Mouse (Mus musculus) neural tube, postnatal 0 days (tissue): ENCODE data around the gene Ccdc9b. TPM values are rescaled to one million over a fixed set of nuclear protein-coding genes. Genes with fewer than 3 reads are reported as not detected.

Experiments used
- polyA plus RNA-seq: library from polyadenylated mRNA; unstranded; fragments of >200 nt; fragmentation: Nextera tagmentation; extraction: Ambion mirVana; gene quantifications from 2 replicates; pipeline ENCODE4 v1.2.1, GENCODE M21; 2015

Ccdc9b gene
- 0.88 and 0.92 TPM in 2 replicates for polyA plus RNA-seq

GRCm38 (mm10) chr2:118761906-118762783, at the start of gene Ccdc9b:
TSS of gene Ccdc9b (minus strand) at chr2:118762661.

GRCm38 (mm10) chr2:118779504-118780480, 17.3 kb upstream of the Ccdc9b start, which contains the start of gene Disp2:
TSS of gene Disp2 (plus strand) at chr2:118779719.

GRCm38 (mm10) chr2:118772158-118772874, 9.9 kb upstream of the Ccdc9b start, which contains the start of gene Phgr1:
TSS of gene Phgr1 (plus strand) at chr2:118772769.

GRCm38 (mm10) chr2:118745232-118745884, 17.1 kb downstream of the Ccdc9b start, which contains the start of gene Inafm2:
TSS of gene Inafm2 (plus strand) at chr2:118745758.

GRCm38 (mm10) chr2:118728337-118728736, 34.1 kb downstream of the Ccdc9b start, which contains the start of gene Plcb2:
TSS of gene Plcb2 (minus strand) at chr2:118728438.

Other genes with a start within 250 kb of the Ccdc9b start
- 1.0 and 1.4 TPM in 2 replicates for gene Bmf, start 213.0 kb downstream of the Ccdc9b start, polyA plus RNA-seq
- gene Bub1b, start 164.4 kb downstream of the Ccdc9b start, polyA plus RNA-seq = 3.6 and 4.9 TPM in 2 replicates
- 42.7 and 53.9 TPM in 2 replicates for gene Pak6, start 99.4 kb downstream of the Ccdc9b start, polyA plus RNA-seq
- not detected in 2 replicates for gene Ankrd63, start 58.7 kb downstream of the Ccdc9b start, polyA plus RNA-seq
- gene Plcb2, start 34.2 kb downstream of the Ccdc9b start, polyA plus RNA-seq = 0.79 and 0.81 TPM in 2 replicates
- 19.2 and 20.5 TPM in 2 replicates for gene Inafm2, start 16.9 kb downstream of the Ccdc9b start, polyA plus RNA-seq
- not detected in 2 replicates for gene Phgr1, start 10.1 kb upstream of the Ccdc9b start, polyA plus RNA-seq
- 83.1 and 84.1 TPM in 2 replicates for gene Disp2, start 17.1 kb upstream of the Ccdc9b start, polyA plus RNA-seq
- gene Knstrn, start 51.3 kb upstream of the Ccdc9b start, polyA plus RNA-seq = 7.9 and 9.6 TPM in 2 replicates
- gene Ivd, start 99.3 kb upstream of the Ccdc9b start, polyA plus RNA-seq = 63.3 and 69.3 TPM in 2 replicates
- gene Bahd1, start 137.7 kb upstream of the Ccdc9b start, polyA plus RNA-seq = 6.7 and 6.8 TPM in 2 replicates
- 5.2 and 6.4 TPM in 2 replicates for gene Chst14, start 163.8 kb upstream of the Ccdc9b start, polyA plus RNA-seq